Mouse (Mus musculus): Measurements from ENCODE around the gene Il12b. TPM values are rescaled to one million over a fixed set of nuclear protein-coding genes. Genes with fewer than 3 reads are reported as not detected.

The Il12b gene
- 0.05 TPM in 1 of 2 replicates, not detected in the other for polyA plus RNA-seq (2015; fragmentation: Nextera tagmentation; extraction: Ambion mirVana)

DNA sequence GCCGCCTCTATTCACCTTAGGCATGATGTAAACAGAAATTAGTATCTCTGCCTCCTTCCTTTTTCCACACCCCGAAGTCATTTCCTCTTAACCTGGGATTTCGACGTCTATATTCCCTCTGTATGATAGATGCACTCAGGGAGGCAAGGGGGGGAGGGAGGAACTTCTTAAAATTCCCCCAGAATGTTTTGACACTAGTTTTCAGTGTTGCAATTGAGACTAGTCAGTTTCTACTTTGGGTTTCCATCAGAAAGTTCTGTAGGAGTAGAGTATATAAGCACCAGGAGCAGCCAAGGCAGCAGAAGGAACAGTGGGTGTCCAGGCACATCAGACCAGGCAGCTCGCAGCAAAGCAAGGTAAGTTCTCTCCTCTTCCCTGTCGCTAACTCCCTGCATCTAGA lies at the start of gene Il12b:
Il12b (plus strand) TSS at position 301 of the 400 bp plus-strand sequence.
- TF ChIP-seq CTCF (IDR thresholded peaks at IDR 0.05; ENCODE audit: low read depth) (no peak), EP300 (optimal IDR thresholded peaks at IDR 0.05) (no peak)
- H3K4me3 ChIP-seq (ENCODE audit: low read depth, low read length) = peak within 1 kb of the TSS; percentile 31
- H3K9me3 ChIP-seq (ENCODE audit: control insufficient read depth, low read length) = no peaks in the 10 kb centered on the region
- ATAC-seq (ENCODE audit: low FRiP score, low TSS enrichment) (no peak), DNase-seq (ENCODE audit: low spot score) (no peak)
- H3K36me3 ChIP-seq (ENCODE audit: control insufficient read depth, insufficient read depth, low read length) = no peaks in the 10 kb centered on the region
- no peak within 1 kb of the TSS for H3K9ac ChIP-seq (ENCODE audit: low read length)
- H3K27me3 ChIP-seq (ENCODE audit: control insufficient read depth, insufficient read depth, low read length) = no peaks in the 10 kb centered on the region
- H3K4me1 ChIP-seq (replicated peaks; ENCODE audit: control insufficient read depth, insufficient read depth) = no peaks in the 10 kb centered on the region
- 68% methylated on average over 6 of the region's 6 CpGs for WGBS
- H3K4me2 ChIP-seq (replicated peaks; ENCODE audit: low read depth) = peak within 1 kb of the TSS; percentile 55
- H3K27ac ChIP-seq (replicated peaks) = no peak within 1 kb of the TSS

DNA sequence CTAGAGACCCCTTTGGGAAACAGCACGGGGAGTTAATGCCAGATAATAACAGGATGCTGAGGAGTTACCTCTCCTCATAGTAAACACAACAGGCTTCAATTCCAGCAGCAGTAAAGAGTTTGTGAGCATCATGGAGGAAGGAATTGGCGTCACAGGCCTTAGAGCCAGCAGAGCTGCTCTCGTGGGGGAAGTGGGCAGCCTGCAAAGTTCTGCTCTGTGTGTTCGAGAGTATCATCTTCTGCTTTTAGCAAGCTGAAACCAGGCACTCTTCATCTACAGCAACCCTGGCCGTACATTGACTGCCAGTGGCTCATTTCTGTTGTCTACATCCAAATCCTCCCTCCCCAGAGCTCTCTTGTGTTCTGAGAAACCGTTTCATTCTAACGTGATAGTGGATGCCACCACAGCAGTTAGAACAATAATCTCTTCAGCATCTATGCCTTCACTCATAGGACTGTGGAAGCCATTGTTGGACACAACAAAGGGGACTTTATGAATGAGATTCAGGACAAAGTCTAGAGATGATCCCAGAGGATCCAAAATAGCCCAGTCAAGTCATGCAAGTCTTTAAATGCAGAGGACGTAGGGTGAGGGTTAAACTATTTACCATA lies 44.9 kb upstream of the Il12b start:
- no peaks in the 10 kb centered on the region for H3K27me3 ChIP-seq (ENCODE audit: control insufficient read depth, insufficient read depth, low read length)
- DNase-seq (ENCODE audit: low spot score) (no peak), ATAC-seq (ENCODE audit: low FRiP score, low TSS enrichment) (no peak)
- TF ChIP-seq CTCF (IDR thresholded peaks at IDR 0.05; ENCODE audit: low read depth) (no peak), EP300 (optimal IDR thresholded peaks at IDR 0.05) (no peak)
- H3K27ac ChIP-seq (replicated peaks) = no peak overlapping the region
- no peaks in the 10 kb centered on the region for H3K4me1 ChIP-seq (replicated peaks; ENCODE audit: control insufficient read depth, insufficient read depth)
- H3K4me3 ChIP-seq (ENCODE audit: low read depth, low read length) = no peak overlapping the region
- H3K9me3 ChIP-seq (ENCODE audit: control insufficient read depth, low read length) = no peaks in the 10 kb centered on the region
- H3K9ac ChIP-seq (ENCODE audit: low read length) = no peak overlapping the region
- WGBS = 82% methylated on average over 8 of the region's 8 CpGs
- no peaks in the 10 kb centered on the region for H3K36me3 ChIP-seq (ENCODE audit: control insufficient read depth, insufficient read depth, low read length)
- no peak overlapping the region for H3K4me2 ChIP-seq (replicated peaks; ENCODE audit: low read depth)

DNA sequence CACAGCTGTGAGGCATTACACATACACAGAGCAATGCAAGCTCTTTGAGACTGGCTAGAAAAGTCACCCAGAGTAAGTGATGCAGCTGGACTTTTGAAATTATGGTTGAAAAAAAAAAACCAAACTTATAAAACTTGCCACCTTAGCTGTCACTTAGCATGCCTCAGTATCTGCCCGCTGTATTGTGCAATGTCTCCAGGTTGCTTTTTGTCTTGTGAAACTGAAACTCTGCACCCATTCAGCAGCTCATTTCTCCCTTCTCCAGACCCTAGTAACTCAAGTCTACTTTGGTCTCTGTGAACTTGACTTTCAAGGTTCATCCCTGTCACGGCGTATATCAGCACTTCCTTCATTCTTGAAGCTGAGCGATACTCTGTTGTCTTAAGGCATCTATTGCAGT lies 43.7 kb upstream of the Il12b start:
- Histone ChIP-seq H3K27me3 (ENCODE audit: control insufficient read depth, insufficient read depth, low read length) (no peaks in the 10 kb centered on the region), H3K9me3 (ENCODE audit: control insufficient read depth, low read length) (no peaks in the 10 kb centered on the region), H3K9ac (ENCODE audit: low read length) (no peak overlapping the region), H3K4me3 (ENCODE audit: low read depth, low read length) (no peak overlapping the region), H3K4me2 (replicated peaks; ENCODE audit: low read depth) (no peak overlapping the region), H3K4me1 (replicated peaks; ENCODE audit: control insufficient read depth, insufficient read depth) (no peaks in the 10 kb centered on the region), H3K27ac (replicated peaks) (no peak overlapping the region), H3K36me3 (ENCODE audit: control insufficient read depth, insufficient read depth, low read length) (no peaks in the 10 kb centered on the region)
- no peak for TF ChIP-seq CTCF (IDR thresholded peaks at IDR 0.05; ENCODE audit: low read depth)
- no peak for TF ChIP-seq EP300 (optimal IDR thresholded peaks at IDR 0.05)
- DNase-seq (ENCODE audit: low spot score) (no peak), ATAC-seq (ENCODE audit: low FRiP score, low TSS enrichment) (no peak)
- WGBS = 84% methylated on average over 4 of the region's 4 CpGs

DNA sequence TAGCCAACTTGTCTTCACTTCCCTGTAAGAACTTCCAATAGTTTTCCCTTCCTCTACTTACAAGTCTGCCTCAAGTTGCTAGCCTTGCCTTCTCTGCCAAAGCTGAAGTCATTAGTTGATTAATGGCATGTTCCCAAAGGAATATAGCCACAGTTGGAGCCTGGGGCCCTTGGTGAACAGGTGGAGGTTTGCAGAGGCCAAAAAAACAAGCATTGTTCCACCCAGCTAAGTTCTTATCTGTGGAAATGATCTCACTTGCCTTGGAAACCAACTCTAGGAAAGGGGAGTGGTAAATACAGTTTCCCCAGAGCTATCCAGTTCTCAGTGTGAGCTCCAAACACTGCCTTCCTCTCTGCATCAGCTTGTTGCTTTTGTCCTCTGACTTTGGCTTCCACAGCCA lies 35.3 kb upstream of the Il12b start:
- ATAC-seq (ENCODE audit: low FRiP score, low TSS enrichment) = no peak
- H3K9me3 ChIP-seq (ENCODE audit: control insufficient read depth, low read length) = no peaks in the 10 kb centered on the region
- no peak overlapping the region for H3K27ac ChIP-seq (replicated peaks)
- TF ChIP-seq CTCF (IDR thresholded peaks at IDR 0.05; ENCODE audit: low read depth) = no peak
- TF ChIP-seq EP300 (optimal IDR thresholded peaks at IDR 0.05) = no peak
- no peak overlapping the region for H3K4me2 ChIP-seq (replicated peaks; ENCODE audit: low read depth)
- no peaks in the 10 kb centered on the region for H3K4me1 ChIP-seq (replicated peaks; ENCODE audit: control insufficient read depth, insufficient read depth)
- DNase-seq (ENCODE audit: low spot score) = no peak
- no peak overlapping the region for H3K4me3 ChIP-seq (ENCODE audit: low read depth, low read length)
- H3K27me3 ChIP-seq (ENCODE audit: control insufficient read depth, insufficient read depth, low read length) = no peaks in the 10 kb centered on the region
- H3K9ac ChIP-seq (ENCODE audit: low read length) = no peak overlapping the region
- H3K36me3 ChIP-seq (ENCODE audit: control insufficient read depth, insufficient read depth, low read length) = no peaks in the 10 kb centered on the region

DNA sequence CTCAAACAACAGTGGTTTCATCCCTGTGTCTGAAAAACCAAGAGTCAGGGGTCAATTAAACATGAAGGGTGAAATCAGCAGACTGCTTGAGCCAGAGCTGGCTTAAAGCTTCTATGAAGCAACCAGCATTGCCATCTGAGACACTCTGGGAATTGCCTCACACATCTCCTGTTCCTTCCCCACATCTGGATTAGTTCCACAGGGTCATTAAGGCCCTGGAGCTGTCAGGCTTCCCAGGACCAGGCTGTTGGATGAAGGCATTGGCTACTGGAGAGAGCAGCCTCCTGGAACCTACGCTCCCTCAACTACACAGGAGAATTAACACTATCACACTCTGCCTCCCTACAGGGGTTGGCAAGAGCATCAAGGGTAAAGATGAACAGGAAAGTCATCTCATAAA lies 32.2 kb upstream of the Il12b start:
- no peak overlapping the region for H3K4me3 ChIP-seq (ENCODE audit: low read depth, low read length)
- no peaks in the 10 kb centered on the region for H3K36me3 ChIP-seq (ENCODE audit: control insufficient read depth, insufficient read depth, low read length)
- H3K27me3 ChIP-seq (ENCODE audit: control insufficient read depth, insufficient read depth, low read length) = no peaks in the 10 kb centered on the region
- no peak overlapping the region for H3K4me2 ChIP-seq (replicated peaks; ENCODE audit: low read depth)
- 68% methylated on average over 1 of the region's 1 CpGs for WGBS
- TF ChIP-seq CTCF (IDR thresholded peaks at IDR 0.05; ENCODE audit: low read depth) (no peak), EP300 (optimal IDR thresholded peaks at IDR 0.05) (no peak)
- no peak overlapping the region for H3K27ac ChIP-seq (replicated peaks)
- H3K9me3 ChIP-seq (ENCODE audit: control insufficient read depth, low read length) = no peaks in the 10 kb centered on the region
- ATAC-seq (ENCODE audit: low FRiP score, low TSS enrichment) = no peak; the same call in 1 of the 2 replicates
- DNase-seq (ENCODE audit: low spot score) = no peak
- H3K9ac ChIP-seq (ENCODE audit: low read length) = no peak overlapping the region
- no peaks in the 10 kb centered on the region for H3K4me1 ChIP-seq (replicated peaks; ENCODE audit: control insufficient read depth, insufficient read depth)

DNA sequence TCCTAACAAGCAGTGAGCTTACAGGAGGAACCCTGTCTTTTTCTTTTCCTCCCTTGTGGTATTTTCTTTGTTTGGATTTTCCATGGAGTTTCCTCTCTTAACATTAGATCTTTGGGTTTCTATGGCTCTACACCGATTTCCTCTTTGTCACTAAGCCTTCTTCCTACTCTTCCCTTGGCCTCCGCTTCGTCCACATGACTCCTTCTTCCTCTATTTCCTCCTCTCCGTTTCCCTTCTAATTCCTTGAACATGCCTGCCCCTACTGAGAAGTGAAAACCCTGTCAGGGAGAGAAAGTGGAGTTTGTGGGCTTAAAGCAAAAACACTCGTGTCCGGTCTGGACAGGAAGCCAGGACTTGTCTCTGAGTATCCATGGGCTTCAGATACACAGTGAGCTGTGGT lies 27.0 kb upstream of the Il12b start:
- H3K4me3 ChIP-seq (ENCODE audit: low read depth, low read length) = no peak overlapping the region
- no peak for ATAC-seq (ENCODE audit: low FRiP score, low TSS enrichment)
- TF ChIP-seq EP300 (optimal IDR thresholded peaks at IDR 0.05) (no peak), CTCF (IDR thresholded peaks at IDR 0.05; ENCODE audit: low read depth) (no peak)
- 70% methylated on average over 6 of the region's 6 CpGs for WGBS
- no peak overlapping the region for H3K27ac ChIP-seq (replicated peaks)
- no peaks in the 10 kb centered on the region for H3K4me1 ChIP-seq (replicated peaks; ENCODE audit: control insufficient read depth, insufficient read depth)
- no peaks in the 10 kb centered on the region for H3K36me3 ChIP-seq (ENCODE audit: control insufficient read depth, insufficient read depth, low read length)
- H3K9ac ChIP-seq (ENCODE audit: low read length) = no peak overlapping the region
- DNase-seq (ENCODE audit: low spot score) = no peak
- no peaks in the 10 kb centered on the region for H3K27me3 ChIP-seq (ENCODE audit: control insufficient read depth, insufficient read depth, low read length)
- no peaks in the 10 kb centered on the region for H3K9me3 ChIP-seq (ENCODE audit: control insufficient read depth, low read length)
- no peak overlapping the region for H3K4me2 ChIP-seq (replicated peaks; ENCODE audit: low read depth)
